ENCODE assay signal across 16 mouse cellular contexts in the genomic region with DNA sequence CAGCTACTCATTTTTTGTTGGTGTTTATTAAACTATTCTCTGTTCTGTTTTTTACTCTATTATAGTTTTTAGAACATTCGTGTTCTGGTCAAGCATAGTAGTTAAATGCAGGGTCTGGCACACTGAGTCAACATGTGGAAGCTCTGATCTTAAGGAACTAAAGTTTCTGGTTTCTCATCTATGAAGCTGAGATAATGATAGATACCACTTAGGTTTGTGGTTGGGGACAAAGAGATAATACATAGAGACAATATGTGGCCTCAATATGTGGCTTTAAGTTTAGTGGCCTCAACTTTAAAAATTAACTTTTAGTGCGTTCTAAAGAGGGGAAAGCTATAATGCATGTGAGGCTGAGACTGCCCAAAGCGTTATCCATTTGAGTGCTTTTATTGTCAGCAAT.
"Had no signal": no experiment of that assay in that cellular context is flagged by ENCODE, and none has a peak within 500 bp of the region (broad histone marks: within the 10 kb centered on the region; RNA-seq: fewer than 3 reads in every experiment).

No protein-coding gene starts in this region.

- H3K9ac ChIP-seq: neural tube, embryonic 13.5 days; neural tube, embryonic 15.5 days; stomach, embryonic 15.5 days had no signal

- H3K9me3 ChIP-seq: neural tube, embryonic 13.5 days; neural tube, embryonic 15.5 days; stomach, embryonic 15.5 days had no signal

- H3K36me3 ChIP-seq: neural tube, embryonic 13.5 days; neural tube, embryonic 15.5 days; stomach, embryonic 15.5 days had no signal

- H3K4me1 ChIP-seq: stomach, embryonic 15.5 days had no signal

- H3K27me3 ChIP-seq: neural tube, embryonic 13.5 days; neural tube, embryonic 15.5 days; stomach, embryonic 15.5 days had no signal

- H3K27ac ChIP-seq: neural tube, embryonic 13.5 days; neural tube, embryonic 15.5 days; stomach, embryonic 15.5 days; stomach, postnatal 0 days had no signal

- H3K4me3 ChIP-seq: neural tube, embryonic 13.5 days; neural tube, embryonic 15.5 days; stomach, embryonic 15.5 days had no signal

- DNase-seq: retina, postnatal 1 day; right cerebral cortex, adult 18-20 months; right cerebral cortex, postnatal 14 days; right cerebral cortex, postnatal 25 days; right cerebral cortex, postnatal 4 days; spleen, adult 18-20 months; thymus, adult 18-20 months; thymus, adult 2 months; thymus, postnatal 14 days; thymus, postnatal 25 days; thymus, postnatal 36 days; thymus, postnatal 4 days had no signal
